Mouse (Mus musculus): ENCODE data around the gene Dcun1d1. TPM values are rescaled to one million over a fixed set of nuclear protein-coding genes. Genes with fewer than 3 reads are reported as not detected.

The Dcun1d1 gene
- 89.9 and 91.3 TPM in 2 replicates for polyA plus RNA-seq (2015; fragmentation: Nextera tagmentation; extraction: Ambion mirVana)

DNA sequence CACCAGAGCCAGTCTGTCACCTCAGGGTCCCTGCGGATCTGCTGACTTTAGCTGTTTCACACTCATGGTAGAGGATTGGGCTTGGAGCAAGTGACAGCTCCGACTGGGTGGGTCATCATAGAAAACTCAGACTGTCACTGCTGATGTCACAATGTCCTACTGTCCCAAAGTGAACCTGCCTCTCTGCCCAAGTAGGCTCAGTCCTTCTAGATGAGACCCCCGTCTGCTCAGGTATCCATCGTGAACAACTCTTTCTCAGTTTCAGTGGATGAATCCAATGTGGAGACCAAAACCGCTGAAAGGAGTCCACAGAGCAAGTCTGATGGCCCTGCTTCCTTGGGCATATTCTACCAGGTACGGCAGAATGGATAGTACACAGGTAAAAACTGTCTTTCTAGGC is at the start of gene Dcun1d1:
Gene Dcun1d1, minus strand, starts transcription at position 101 of the 400 bp plus-strand sequence.
- H3K27me3 ChIP-seq (replicated peaks; ENCODE audit: control insufficient read depth, insufficient read depth, low read length): no peaks in the 10 kb centered on the region
- H3K4me2 ChIP-seq (ENCODE audit: low read depth, low read length): no peak within 1 kb of the TSS
- H3K4me3 ChIP-seq (ENCODE audit: low read length): no peak within 1 kb of the TSS
- no peak for ATAC-seq
- no peaks in the 10 kb centered on the region for H3K9me3 ChIP-seq (ENCODE audit: control insufficient read depth, low read length)
- H3K4me1 ChIP-seq (ENCODE audit: control insufficient read depth, insufficient read depth, low read length): peaks cover 20% of the 10 kb centered on the region
- 95% methylated on average over 6 of the region's 6 CpGs for WGBS
- no peak within 1 kb of the TSS for H3K27ac ChIP-seq (ENCODE audit: low read length)
- 0 out of 2 replicates have a peak, but pooled peaks cover 3% of the 10 kb centered on the region for H3K36me3 ChIP-seq (ENCODE audit: control insufficient read depth, insufficient read depth, low read length)
- H3K9ac ChIP-seq (ENCODE audit: low read depth, low read length): no peak within 1 kb of the TSS

DNA sequence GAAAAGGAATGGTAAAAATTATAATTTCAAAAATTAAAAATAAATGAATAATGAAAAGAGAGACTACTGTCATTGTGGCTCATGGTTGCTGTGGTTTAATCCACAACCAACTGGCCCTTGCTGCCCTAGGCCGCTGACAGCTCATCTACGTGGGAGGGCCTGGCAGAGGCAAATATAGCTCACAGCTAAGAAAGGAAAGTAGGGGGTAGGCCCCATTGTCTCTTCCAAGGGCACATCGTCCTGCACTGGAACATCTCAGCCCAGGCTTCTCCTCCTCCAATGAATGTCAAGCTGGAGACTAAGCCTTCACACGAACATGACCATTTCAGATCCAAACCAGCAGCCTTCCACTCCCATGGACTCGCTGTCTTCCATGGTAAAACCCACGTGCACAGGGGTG is 49.0 kb upstream of the Dcun1d1 start:
- H3K4me2 ChIP-seq (ENCODE audit: low read depth, low read length): no peak overlapping the region
- ATAC-seq: no peak
- 90% methylated on average over 6 of the region's 6 CpGs for WGBS
- peaks cover 4% of the 10 kb centered on the region; the same call in 1 of the 2 replicates for H3K36me3 ChIP-seq (ENCODE audit: control insufficient read depth, insufficient read depth, low read length)
- no peaks in the 10 kb centered on the region for H3K9me3 ChIP-seq (ENCODE audit: control insufficient read depth, low read length)
- no peak overlapping the region for H3K9ac ChIP-seq (ENCODE audit: low read depth, low read length)
- no peak overlapping the region for H3K27ac ChIP-seq (ENCODE audit: low read length)
- H3K27me3 ChIP-seq (replicated peaks; ENCODE audit: control insufficient read depth, insufficient read depth, low read length): no peaks in the 10 kb centered on the region
- no peaks in the 10 kb centered on the region for H3K4me1 ChIP-seq (ENCODE audit: control insufficient read depth, insufficient read depth, low read length)
- no peak overlapping the region for H3K4me3 ChIP-seq (ENCODE audit: low read length)

DNA sequence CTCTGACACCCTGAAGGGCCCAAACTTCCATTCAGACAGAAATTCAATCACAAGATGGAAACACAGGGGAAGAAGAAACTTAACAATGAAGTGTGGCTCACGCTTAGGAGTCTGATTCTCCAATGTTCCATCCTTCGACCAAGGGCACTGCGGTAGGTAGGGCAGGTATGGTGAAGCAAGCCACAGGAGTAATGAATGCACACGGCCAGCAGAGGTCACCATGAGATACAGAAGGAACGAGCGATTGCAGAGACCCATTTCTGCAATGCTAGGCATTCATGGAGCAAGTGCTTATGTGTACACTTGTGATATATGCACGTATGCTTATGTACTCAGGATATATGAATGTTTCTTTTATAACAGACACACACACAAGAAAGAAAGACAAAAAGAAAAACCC is 36.3 kb upstream of the Dcun1d1 start:
- WGBS: 69% methylated on average over 7 of the region's 7 CpGs
- no peaks in the 10 kb centered on the region for H3K9me3 ChIP-seq (ENCODE audit: control insufficient read depth, low read length)
- no peak overlapping the region for H3K27ac ChIP-seq (ENCODE audit: low read length)
- H3K36me3 ChIP-seq (ENCODE audit: control insufficient read depth, insufficient read depth, low read length): peaks cover 6% of the 10 kb centered on the region; the same call in 1 of the 2 replicates
- ATAC-seq: 0 out of 2 replicates have a peak, but pooled peaks have one; percentile 48
- H3K4me1 ChIP-seq (ENCODE audit: control insufficient read depth, insufficient read depth, low read length): no peaks in the 10 kb centered on the region
- no peak overlapping the region for H3K4me2 ChIP-seq (ENCODE audit: low read depth, low read length)
- no peaks in the 10 kb centered on the region for H3K27me3 ChIP-seq (replicated peaks; ENCODE audit: control insufficient read depth, insufficient read depth, low read length)
- H3K4me3 ChIP-seq (ENCODE audit: low read length): no peak overlapping the region
- no peak overlapping the region for H3K9ac ChIP-seq (ENCODE audit: low read depth, low read length)

DNA sequence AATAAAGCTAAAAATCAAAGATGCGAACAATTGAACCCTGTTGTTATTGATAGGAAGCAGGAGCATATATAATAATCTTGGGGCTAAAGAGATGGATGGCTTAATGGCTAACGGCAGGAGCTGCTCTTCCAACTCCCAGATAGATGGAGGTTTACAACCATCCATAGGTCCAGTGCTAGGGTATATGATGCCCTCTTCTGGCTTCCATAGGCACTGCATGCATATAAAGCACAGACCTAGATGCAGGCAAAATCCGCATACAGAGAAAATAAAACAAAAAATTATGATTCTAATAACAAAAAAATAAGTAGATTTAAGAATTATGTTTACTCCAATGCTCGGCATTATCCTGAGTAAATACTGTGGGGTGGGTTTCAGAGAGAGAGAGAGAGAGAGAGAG is 35.7 kb upstream of the Dcun1d1 start:
- no peak overlapping the region for H3K27ac ChIP-seq (ENCODE audit: low read length)
- H3K4me1 ChIP-seq (ENCODE audit: control insufficient read depth, insufficient read depth, low read length): no peaks in the 10 kb centered on the region
- H3K4me2 ChIP-seq (ENCODE audit: low read depth, low read length): no peak overlapping the region
- H3K4me3 ChIP-seq (ENCODE audit: low read length): no peak overlapping the region
- ATAC-seq: no peak
- no peaks in the 10 kb centered on the region for H3K9me3 ChIP-seq (ENCODE audit: control insufficient read depth, low read length)
- peaks cover 6% of the 10 kb centered on the region; the same call in 1 of the 2 replicates for H3K36me3 ChIP-seq (ENCODE audit: control insufficient read depth, insufficient read depth, low read length)
- no peaks in the 10 kb centered on the region for H3K27me3 ChIP-seq (replicated peaks; ENCODE audit: control insufficient read depth, insufficient read depth, low read length)
- H3K9ac ChIP-seq (ENCODE audit: low read depth, low read length): no peak overlapping the region
- 83% methylated on average over 4 of the region's 4 CpGs for WGBS

DNA sequence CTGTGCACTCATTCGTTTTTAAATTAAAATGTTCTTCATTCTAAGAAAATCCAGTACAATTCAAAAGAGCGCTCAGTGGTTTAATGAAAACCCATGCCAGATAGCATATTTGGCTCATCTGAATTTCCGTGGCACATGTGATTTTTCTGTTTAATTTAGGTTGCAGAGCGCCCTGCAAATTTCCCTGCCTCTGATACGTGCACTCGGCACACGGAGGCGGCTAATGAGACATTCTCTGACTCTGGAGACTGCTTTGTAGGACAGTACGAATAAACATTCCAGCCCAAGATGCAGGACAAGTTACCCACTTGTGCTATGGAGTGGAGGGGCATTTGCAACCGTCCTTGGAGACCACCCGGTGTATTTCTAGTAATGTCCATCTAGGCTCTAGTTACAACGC is 33.9 kb upstream of the Dcun1d1 start:
- 92% methylated on average over 12 of the region's 12 CpGs for WGBS
- Histone ChIP-seq H3K9ac (ENCODE audit: low read depth, low read length) (no peak overlapping the region), H3K9me3 (ENCODE audit: control insufficient read depth, low read length) (no peaks in the 10 kb centered on the region)

DNA sequence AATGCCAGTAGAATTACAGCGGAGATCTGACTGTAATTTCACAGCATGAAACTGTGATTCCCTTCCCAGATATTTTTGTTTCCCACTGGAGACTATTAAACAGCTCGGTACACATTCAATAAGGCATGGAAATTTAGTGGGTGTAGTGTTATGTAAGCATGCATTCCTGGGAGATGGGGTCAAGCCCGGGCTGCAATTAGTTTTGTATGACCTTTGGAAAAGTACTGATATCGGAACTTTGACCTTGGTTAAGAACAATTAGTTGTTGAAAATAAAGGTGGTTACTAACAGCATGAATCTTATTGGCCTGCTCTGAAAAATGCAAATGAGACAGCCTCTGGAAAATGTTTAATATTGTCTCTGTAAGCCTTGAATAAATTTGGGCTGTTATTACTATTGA is 33.2 kb upstream of the Dcun1d1 start:
- no peak overlapping the region for H3K4me2 ChIP-seq (ENCODE audit: low read depth, low read length)
- H3K27ac ChIP-seq (ENCODE audit: low read length): no peak overlapping the region
- no peak overlapping the region for H3K4me3 ChIP-seq (ENCODE audit: low read length)
- ATAC-seq: no peak
- H3K27me3 ChIP-seq (replicated peaks; ENCODE audit: control insufficient read depth, insufficient read depth, low read length): no peaks in the 10 kb centered on the region
- no peaks in the 10 kb centered on the region for H3K9me3 ChIP-seq (ENCODE audit: control insufficient read depth, low read length)
- 0 out of 2 replicates have a peak, but pooled peaks cover 4% of the 10 kb centered on the region for H3K36me3 ChIP-seq (ENCODE audit: control insufficient read depth, insufficient read depth, low read length)
- no peak overlapping the region for H3K9ac ChIP-seq (ENCODE audit: low read depth, low read length)
- WGBS: 85% methylated on average over 4 of the region's 4 CpGs
- H3K4me1 ChIP-seq (ENCODE audit: control insufficient read depth, insufficient read depth, low read length): no peaks in the 10 kb centered on the region

More for the DNA sequence above, 33.9 kb upstream of the Dcun1d1 start:
- Histone ChIP-seq H3K4me2 (ENCODE audit: low read depth, low read length) (no peak overlapping the region), H3K4me1 (ENCODE audit: control insufficient read depth, insufficient read depth, low read length) (no peaks in the 10 kb centered on the region), H3K27me3 (replicated peaks; ENCODE audit: control insufficient read depth, insufficient read depth, low read length) (no peaks in the 10 kb centered on the region), H3K27ac (ENCODE audit: low read length) (no peak overlapping the region), H3K36me3 (ENCODE audit: control insufficient read depth, insufficient read depth, low read length) (0 out of 2 replicates have a peak, but pooled peaks cover 4% of the 10 kb centered on the region), H3K4me3 (ENCODE audit: low read length) (no peak overlapping the region)
- no peak for ATAC-seq

DNA sequence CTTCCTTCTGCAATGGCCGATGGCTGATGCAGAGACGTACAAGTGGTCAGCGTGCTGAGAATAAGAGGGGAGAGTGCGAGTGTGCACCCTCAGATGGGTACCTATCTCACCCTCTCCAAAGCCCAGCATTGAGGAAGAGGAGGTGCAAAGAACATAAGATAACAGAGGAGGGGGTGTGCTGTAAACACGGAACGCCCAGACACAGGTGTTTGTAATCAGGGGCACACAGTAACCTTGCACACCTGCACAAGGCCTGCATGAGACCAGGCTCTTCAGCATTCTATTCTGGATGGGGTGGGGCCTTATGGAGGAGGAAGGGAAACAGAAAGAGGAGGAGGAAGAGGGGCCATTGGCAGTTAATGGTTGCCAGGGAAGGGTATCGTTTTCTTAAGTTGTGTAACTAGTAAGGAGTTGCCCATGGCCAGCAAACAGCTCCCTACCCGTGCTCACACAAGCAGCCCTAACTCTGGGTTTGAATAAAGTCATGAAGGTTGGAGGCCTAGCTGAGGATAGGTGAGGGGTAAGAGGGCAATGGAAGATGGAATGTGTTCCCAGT is 30.2 kb upstream of the Dcun1d1 start:
- Histone ChIP-seq H3K4me1 (ENCODE audit: control insufficient read depth, insufficient read depth, low read length) (no peaks in the 10 kb centered on the region), H3K4me3 (ENCODE audit: low read length) (no peak overlapping the region), H3K36me3 (ENCODE audit: control insufficient read depth, insufficient read depth, low read length) (peaks cover 4% of the 10 kb centered on the region; the same call in 1 of the 2 replicates), H3K4me2 (ENCODE audit: low read depth, low read length) (no peak overlapping the region), H3K9ac (ENCODE audit: low read depth, low read length) (no peak overlapping the region), H3K27me3 (replicated peaks; ENCODE audit: control insufficient read depth, insufficient read depth, low read length) (no peaks in the 10 kb centered on the region), H3K27ac (ENCODE audit: low read length) (no peak overlapping the region), H3K9me3 (ENCODE audit: control insufficient read depth, low read length) (no peaks in the 10 kb centered on the region)
- ATAC-seq: no peak
- 86% methylated on average over 8 of the region's 8 CpGs for WGBS

DNA sequence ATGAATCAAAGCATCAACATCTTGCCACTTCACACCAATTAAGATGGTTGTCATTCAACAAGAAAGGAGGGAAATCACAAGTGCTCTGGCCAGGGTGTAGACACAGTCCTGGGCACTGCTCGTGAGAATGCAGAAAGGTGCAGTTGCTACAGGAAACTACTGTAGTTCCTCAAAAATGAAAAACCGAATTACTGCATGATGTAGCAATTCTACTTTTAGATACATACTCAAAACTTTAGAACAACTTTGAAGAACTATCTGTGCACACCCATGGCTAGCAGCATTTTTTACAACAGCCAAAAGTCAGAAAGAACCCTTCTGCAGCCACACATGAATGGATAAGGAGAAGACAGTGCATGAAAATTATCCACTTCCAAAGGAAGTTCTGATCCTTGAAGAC is 29.2 kb upstream of the Dcun1d1 start:
- H3K9me3 ChIP-seq (ENCODE audit: control insufficient read depth, low read length): no peaks in the 10 kb centered on the region
- no peak overlapping the region for H3K4me2 ChIP-seq (ENCODE audit: low read depth, low read length)
- H3K9ac ChIP-seq (ENCODE audit: low read depth, low read length): no peak overlapping the region
- H3K27ac ChIP-seq (ENCODE audit: low read length): no peak overlapping the region
- ATAC-seq: no peak
- H3K36me3 ChIP-seq (ENCODE audit: control insufficient read depth, insufficient read depth, low read length): no peaks in the 10 kb centered on the region; the same call in 1 of the 2 replicates
- H3K4me1 ChIP-seq (ENCODE audit: control insufficient read depth, insufficient read depth, low read length): no peaks in the 10 kb centered on the region
- H3K27me3 ChIP-seq (replicated peaks; ENCODE audit: control insufficient read depth, insufficient read depth, low read length): no peaks in the 10 kb centered on the region
- H3K4me3 ChIP-seq (ENCODE audit: low read length): no peak overlapping the region
- 87% methylated on average over 2 of the region's 2 CpGs for WGBS

DNA sequence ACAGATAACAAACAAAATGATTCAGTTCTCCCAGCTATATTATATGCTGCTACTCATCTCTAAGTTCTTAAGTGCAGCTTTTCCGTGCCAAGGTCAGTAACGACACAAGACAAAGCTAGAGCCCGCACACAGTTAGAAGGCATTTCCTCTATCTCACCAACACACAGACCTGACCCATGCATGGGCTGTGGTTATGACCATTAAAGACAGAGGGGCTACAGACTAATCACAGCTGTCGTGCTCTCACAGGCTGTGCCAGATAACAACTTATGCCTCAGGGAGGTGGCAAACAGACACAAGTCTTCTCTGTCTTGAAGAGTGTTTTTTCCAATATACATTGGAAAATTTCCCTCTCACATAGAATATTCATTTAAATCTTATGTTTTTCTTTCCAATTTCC is 27.7 kb upstream of the Dcun1d1 start:
- Histone ChIP-seq H3K27me3 (replicated peaks; ENCODE audit: control insufficient read depth, insufficient read depth, low read length) (no peaks in the 10 kb centered on the region), H3K4me1 (ENCODE audit: control insufficient read depth, insufficient read depth, low read length) (no peaks in the 10 kb centered on the region), H3K4me3 (ENCODE audit: low read length) (no peak overlapping the region), H3K4me2 (ENCODE audit: low read depth, low read length) (no peak overlapping the region), H3K27ac (ENCODE audit: low read length) (no peak overlapping the region), H3K9ac (ENCODE audit: low read depth, low read length) (no peak overlapping the region), H3K9me3 (ENCODE audit: control insufficient read depth, low read length) (no peaks in the 10 kb centered on the region), H3K36me3 (ENCODE audit: control insufficient read depth, insufficient read depth, low read length) (no peaks in the 10 kb centered on the region; the same call in 1 of the 2 replicates)
- 81% methylated on average over 4 of the region's 4 CpGs for WGBS
- ATAC-seq: no peak

DNA sequence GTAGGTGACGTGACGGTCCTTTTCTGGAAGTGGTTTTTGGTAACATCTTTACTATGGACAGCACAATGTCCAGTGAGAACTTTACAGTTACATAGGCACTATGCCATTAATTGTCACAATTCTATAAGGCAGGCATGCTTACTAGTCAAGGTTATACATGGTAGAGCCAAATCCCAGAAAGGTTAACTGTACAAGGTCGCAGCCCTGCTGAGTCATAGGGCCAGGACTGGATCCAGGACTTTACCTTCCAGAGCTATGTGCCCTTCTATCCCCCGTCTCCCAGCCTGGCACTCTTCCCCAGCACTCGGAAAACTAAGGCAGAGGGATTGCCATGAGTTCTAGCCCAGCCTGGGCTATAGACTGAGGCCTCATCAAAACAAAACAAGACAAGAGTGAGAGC is 26.7 kb upstream of the Dcun1d1 start:
- WGBS: 91% methylated on average over 5 of the region's 5 CpGs
- Histone ChIP-seq H3K27me3 (replicated peaks; ENCODE audit: control insufficient read depth, insufficient read depth, low read length) (no peaks in the 10 kb centered on the region), H3K4me2 (ENCODE audit: low read depth, low read length) (no peak overlapping the region), H3K4me1 (ENCODE audit: control insufficient read depth, insufficient read depth, low read length) (no peaks in the 10 kb centered on the region), H3K36me3 (ENCODE audit: control insufficient read depth, insufficient read depth, low read length) (no peaks in the 10 kb centered on the region; the same call in 1 of the 2 replicates), H3K9me3 (ENCODE audit: control insufficient read depth, low read length) (no peaks in the 10 kb centered on the region), H3K4me3 (ENCODE audit: low read length) (no peak overlapping the region), H3K27ac (ENCODE audit: low read length) (no peak overlapping the region), H3K9ac (ENCODE audit: low read depth, low read length) (no peak overlapping the region)
- ATAC-seq: no peak

Data from intestine, embryonic 16.5 days (tissue).